Mouse (Mus musculus): ENCODE measurements at regions not wholly inside any gene's neighbourhood (a gene's known extent, or its start where the extent isn't known, plus 50 kb on each side); places are given as distances from the start of the nearest gene placed in this dataset.

GRCm38 (mm10) chr5:133400826-133401225, 698.7 kb upstream of the Castor2 start:
- no peak overlapping the region for H3K9ac ChIP-seq (ENCODE audit: insufficient read depth, low read depth)
- H3K4me1 ChIP-seq (ENCODE audit: control insufficient read depth in 1 of 2, insufficient read depth in 2 of 2), result no peaks in the 10 kb centered on the region
- no peak for TF ChIP-seq MEF2A (IDR thresholded peaks at IDR 0.05; ENCODE audit: borderline replicate concordance, low read depth, low read length)
- TF ChIP-seq TBP (conservative IDR thresholded peaks at IDR 0.05; ENCODE audit: low read depth, low read length), result no peak
- TF ChIP-seq NELFE (IDR thresholded peaks at IDR 0.05; ENCODE audit: low read depth, low read length), result no peak
- H3K4me2 ChIP-seq (ENCODE audit: insufficient read depth, low read depth, poor library complexity, severe bottlenecking), result no peak overlapping the region
- no peak overlapping the region for H3K27ac ChIP-seq (ENCODE audit: insufficient read depth, low read depth)
- H3K36me3 ChIP-seq (replicated peaks in 1 of 2; ENCODE audit: control insufficient read depth in 1 of 2, insufficient read depth in 1 of 2, low read length in 1 of 2), result no peaks in the 10 kb centered on the region
- no peak overlapping the region for H3K4me3 ChIP-seq (replicated peaks in 1 of 3; ENCODE audit: low read depth in 2 of 3, low read length in 2 of 3, poor library complexity in 1 of 3)
- H3K9me3 ChIP-seq (replicated peaks; ENCODE audit: low read length), result peaks cover 36% of the 10 kb centered on the region
- no peaks in the 10 kb centered on the region for H3K27me3 ChIP-seq (replicated peaks)
- H3K79me2 ChIP-seq (replicated peaks; ENCODE audit: control insufficient read depth, extremely low read depth, insufficient read depth, poor library complexity, severe bottlenecking), result no peaks in the 10 kb centered on the region
- in situ Hi-C loops (cut with MboI; ENCODE audit: low pct_ligation_motif_present, low pct_unique_long_range_greater_than_20kb, low sequenced_read_pairs) (no loop called here), dilution Hi-C loops (cut with MboI; ENCODE audit: extremely low pct_ligation_motif_present, extremely low pct_unique_long_range_greater_than_20kb, low sequenced_read_pairs) (no loop called here)
- no peak for DNase-seq (ENCODE audit: extremely low read depth)

GRCm38 (mm10) chr5:133389896-133390295, 709.6 kb upstream of the Castor2 start:
- Histone ChIP-seq H3K79me2 (replicated peaks; ENCODE audit: control insufficient read depth, extremely low read depth, insufficient read depth, poor library complexity, severe bottlenecking) (no peaks in the 10 kb centered on the region), H3K4me2 (ENCODE audit: insufficient read depth, low read depth, poor library complexity, severe bottlenecking) (no peak overlapping the region), H3K4me1 (ENCODE audit: control insufficient read depth in 1 of 2, insufficient read depth in 2 of 2) (no peaks in the 10 kb centered on the region), H3K27ac (ENCODE audit: insufficient read depth, low read depth) (no peak overlapping the region), H3K27me3 (replicated peaks) (no peaks in the 10 kb centered on the region), H3K4me3 (replicated peaks in 1 of 3; ENCODE audit: low read depth in 2 of 3, low read length in 2 of 3, poor library complexity in 1 of 3) (no peak overlapping the region), H3K9me3 (replicated peaks; ENCODE audit: low read length) (peaks cover 64% of the 10 kb centered on the region), H3K36me3 (replicated peaks in 1 of 2; ENCODE audit: control insufficient read depth in 1 of 2, insufficient read depth in 1 of 2, low read length in 1 of 2) (no peaks in the 10 kb centered on the region), H3K9ac (ENCODE audit: insufficient read depth, low read depth) (no peak overlapping the region)
- dilution Hi-C loops (cut with MboI; ENCODE audit: extremely low pct_ligation_motif_present, extremely low pct_unique_long_range_greater_than_20kb, low sequenced_read_pairs) (no loop called here), in situ Hi-C loops (cut with MboI; ENCODE audit: low pct_ligation_motif_present, low pct_unique_long_range_greater_than_20kb, low sequenced_read_pairs) (no loop called here)
- TF ChIP-seq USF1 (IDR thresholded peaks at IDR 0.05; ENCODE audit: low read depth, low read length) (no peak), IRF4 (IDR thresholded peaks at IDR 0.05; ENCODE audit: low read depth, low read length) (no peak)
- DNase-seq (ENCODE audit: extremely low read depth), result no peak

- H3K36me3 ChIP-seq (replicated peaks in 1 of 2; ENCODE audit: control insufficient read depth in 1 of 2, insufficient read depth in 1 of 2, low read length in 1 of 2), result no peaks in the 10 kb centered on the region
- dilution Hi-C loops (cut with MboI; ENCODE audit: extremely low pct_ligation_motif_present, extremely low pct_unique_long_range_greater_than_20kb, low sequenced_read_pairs), result no loop called here
- DNase-seq (ENCODE audit: extremely low read depth), result no peak
- peaks cover 64% of the 10 kb centered on the region for H3K9me3 ChIP-seq (replicated peaks; ENCODE audit: low read length)
- no peak for TF ChIP-seq E2F4 (IDR thresholded peaks at IDR 0.05; ENCODE audit: insufficient replicate concordance, low read depth, low read length)
- TF ChIP-seq SIN3A (IDR thresholded peaks at IDR 0.05; ENCODE audit: low read length), result no peak
- TF ChIP-seq TBP (conservative IDR thresholded peaks at IDR 0.05; ENCODE audit: low read depth, low read length), result no peak
- no peak for TF ChIP-seq MAFK (IDR thresholded peaks at IDR 0.05; ENCODE audit: insufficient replicate concordance, low read length)
- no peak for TF ChIP-seq GABPA (IDR thresholded peaks at IDR 0.05; ENCODE audit: insufficient replicate concordance, low read depth, low read length)
- TF ChIP-seq POLR2A (IDR thresholded peaks at IDR 0.05; ENCODE audit: low read depth, low read length), result no peak
- TF ChIP-seq IRF4 (IDR thresholded peaks at IDR 0.05; ENCODE audit: low read depth, low read length), result no peak
- no peak for TF ChIP-seq ELF1 (IDR thresholded peaks at IDR 0.05; ENCODE audit: low read depth, low read length)
- no peak for TF ChIP-seq ZKSCAN1 (IDR thresholded peaks at IDR 0.05; ENCODE audit: borderline replicate concordance, low read depth, low read length)
- TF ChIP-seq RCOR1 (conservative IDR thresholded peaks at IDR 0.05; ENCODE audit: low read depth, low read length), result no peak
- TF ChIP-seq KAT2A (IDR thresholded peaks at IDR 0.05; ENCODE audit: insufficient replicate concordance, low read length), result no peak
- no peak for TF ChIP-seq MYC (IDR thresholded peaks at IDR 0.05; ENCODE audit: low read depth, low read length)
- no peak for TF ChIP-seq EP300 (IDR thresholded peaks at IDR 0.05; ENCODE audit: low read length)
- TF ChIP-seq ZMIZ1 (IDR thresholded peaks at IDR 0.05; ENCODE audit: low read depth, low read length), result no peak
- no peak for TF ChIP-seq RAD21 (IDR thresholded peaks at IDR 0.05; ENCODE audit: low read depth, low read length)
- TF ChIP-seq UBTF (IDR thresholded peaks at IDR 0.05; ENCODE audit: low read depth, low read length), result no peak
- no peak overlapping the region for H3K9ac ChIP-seq (ENCODE audit: insufficient read depth, low read depth)
- H3K4me1 ChIP-seq (ENCODE audit: control insufficient read depth in 1 of 2, insufficient read depth in 2 of 2), result no peaks in the 10 kb centered on the region
- H3K27ac ChIP-seq (ENCODE audit: insufficient read depth, low read depth), result no peak overlapping the region
- no peak overlapping the region for H3K4me3 ChIP-seq (replicated peaks in 1 of 3; ENCODE audit: low read depth in 2 of 3, low read length in 2 of 3, poor library complexity in 1 of 3)
- H3K79me2 ChIP-seq (replicated peaks; ENCODE audit: control insufficient read depth, extremely low read depth, insufficient read depth, poor library complexity, severe bottlenecking), result no peaks in the 10 kb centered on the region
- in situ Hi-C loops (cut with MboI; ENCODE audit: low pct_ligation_motif_present, low pct_unique_long_range_greater_than_20kb, low sequenced_read_pairs), result no loop called here
- H3K27me3 ChIP-seq (replicated peaks), result no peaks in the 10 kb centered on the region
- H3K4me2 ChIP-seq (ENCODE audit: insufficient read depth, low read depth, poor library complexity, severe bottlenecking), result no peak overlapping the region
Measured at GRCm38 (mm10) chr5:133389023-133389840, 710.3 kb upstream of the Castor2 start.

Data from CH12.LX (cell line).